ENCODE assay signal across 8 mouse cellular contexts in the genomic region with DNA sequence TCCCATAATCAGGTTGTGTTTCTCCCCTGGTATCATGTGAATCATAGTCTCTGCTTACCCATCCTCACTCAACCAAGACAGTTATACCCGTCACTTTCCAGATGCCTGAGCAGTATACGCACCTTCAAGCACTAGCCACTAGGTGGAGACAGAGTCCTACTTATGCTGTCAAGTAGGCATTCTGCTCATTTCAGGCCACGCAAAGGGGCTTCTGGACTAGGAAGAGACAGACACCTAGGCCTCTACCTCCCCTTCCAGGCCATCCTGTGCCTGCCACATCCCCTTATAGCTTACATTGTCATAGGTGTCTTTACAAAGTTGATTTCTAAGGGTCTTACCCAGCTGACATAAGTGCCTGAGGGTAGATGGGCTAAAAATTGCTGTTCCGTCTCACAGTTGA. TPM values are rescaled to one million over a fixed set of nuclear protein-coding genes. Genes with fewer than 3 reads are reported as not detected.
DNase-seq lines count a peak whose midpoint lies in the region; ATAC-seq and TF ChIP-seq lines count a peak whose summit lies in the region.

No protein-coding gene starts in this region.

- H3K4me1 ChIP-seq in limb, embryonic 10.5 days: peaks cover 49% of the 10 kb centered on the region
- no peaks in the 10 kb centered on the region; the same call in 1 of the 2 replicates for H3K4me1 ChIP-seq in stomach, postnatal 0 days (replicated peaks; ENCODE audit: control insufficient read depth, insufficient read depth)

- 22% methylated on average over 4 of the region's 4 CpGs for WGBS in limb, embryonic 10.5 days
- 26% methylated on average over 4 of the region's 4 CpGs for WGBS in stomach, postnatal 0 days

- ATAC-seq in stomach, postnatal 0 days (ENCODE audit: low FRiP score, low TSS enrichment): peak; percentile 40; the same call in 1 of the 2 replicates

- H3K4me3 ChIP-seq in limb, embryonic 10.5 days: no peak overlapping the region
- no peak overlapping the region for H3K4me3 ChIP-seq in stomach, postnatal 0 days (ENCODE audit: low read depth, low read length)

- H3K9ac ChIP-seq in stomach, postnatal 0 days (ENCODE audit: low read length): no peak overlapping the region

- TF ChIP-seq EP300 in stomach, postnatal 0 days (optimal IDR thresholded peaks at IDR 0.05): no peak

- no peak overlapping the region for H3K4me2 ChIP-seq in stomach, postnatal 0 days (replicated peaks; ENCODE audit: low read depth)

- no peaks in the 10 kb centered on the region for H3K36me3 ChIP-seq in limb, embryonic 10.5 days
- no peaks in the 10 kb centered on the region for H3K36me3 ChIP-seq in stomach, postnatal 0 days (ENCODE audit: control insufficient read depth, insufficient read depth, low read length)

- no peak overlapping the region for H3K27ac ChIP-seq in limb, embryonic 10.5 days
- H3K27ac ChIP-seq in stomach, postnatal 0 days (replicated peaks): 0 out of 2 replicates have a peak overlapping the region, but pooled peaks have one; percentile 18

- H3K9me3 ChIP-seq in limb, embryonic 10.5 days (replicated peaks): 0 out of 2 replicates have a peak, but pooled peaks cover 5% of the 10 kb centered on the region
- no peaks in the 10 kb centered on the region for H3K9me3 ChIP-seq in stomach, postnatal 0 days (ENCODE audit: control insufficient read depth, low read length)

- TF ChIP-seq CTCF in stomach, postnatal 0 days (IDR thresholded peaks at IDR 0.05; ENCODE audit: low read depth): peak; percentile 100

- peaks cover 9% of the 10 kb centered on the region; the same call in 1 of the 2 replicates for H3K27me3 ChIP-seq in limb, embryonic 10.5 days (ENCODE audit: low read depth, poor library complexity, severe bottlenecking)
- no peaks in the 10 kb centered on the region for H3K27me3 ChIP-seq in stomach, postnatal 0 days (ENCODE audit: control insufficient read depth, insufficient read depth, low read length)

- DNase-seq in 416B (ENCODE audit: low read depth): peak; percentile 87
- DNase-seq in R1 (ENCODE audit: low read depth, low spot score): peak; percentile 79
- DNase-seq in cerebellum, postnatal 10 days: peak; percentile 87 to 92
- DNase-seq in frontal cortex, postnatal 36 days (ENCODE audit: low spot score in 2 of 2): peak; percentile 75 to 85
- DNase-seq in kidney, adult 18-20 months: peak; percentile 78
- DNase-seq in limb, embryonic 10.5 days (ENCODE audit: low spot score): peak; percentile 80
- peak; percentile 19 to 39 for DNase-seq in monocyte, adult 2 months (ENCODE audit: low read depth in 1 of 2, low spot score in 2 of 2)
- peak; percentile 65 for DNase-seq in stomach, postnatal 0 days (ENCODE audit: low spot score)

RNA-seq across cellular contexts. Expression of a gene that starts 41.3 kb away (rescaled TPM):
- 0.19 TPM in 2 replicates for polyA plus RNA-seq in limb, embryonic 10.5 days (2016; fragmentation: Nextera tagmentation; extraction: Ambion mirVana)
- 3.3 and 5.3 TPM in 2 replicates for polyA plus RNA-seq in stomach, postnatal 0 days (2015; fragmentation: Nextera tagmentation; extraction: Ambion mirVana)

Comparison
In these comparisons a context has a peak if more than half of its experiments do, and no peak if none do; other contexts are left out.
1. DNase-seq: peak in every context shown above with its lines; median percentile 90 in cerebellum, postnatal 10 days; 87 in 416B; 80 in frontal cortex, postnatal 36 days; 80 in limb, embryonic 10.5 days; 79 in R1; 78 in kidney, adult 18-20 months; 65 in stomach, postnatal 0 days; 29 in monocyte, adult 2 months.